Mouse (Mus musculus): ENCODE measurements around the gene Coro7. TPM values are rescaled to one million over a fixed set of nuclear protein-coding genes. Genes with fewer than 3 reads are reported as not detected.
"Not testable (repeated sequence)": the region's sequence is repeated elsewhere in the genome, so short reads cannot be mapped to it uniquely, and the experiment has no call there.

Coro7 gene
- total and polyA plus RNA-seq, 2 experiments, result 6.1 to 22.7 TPM

DNA sequence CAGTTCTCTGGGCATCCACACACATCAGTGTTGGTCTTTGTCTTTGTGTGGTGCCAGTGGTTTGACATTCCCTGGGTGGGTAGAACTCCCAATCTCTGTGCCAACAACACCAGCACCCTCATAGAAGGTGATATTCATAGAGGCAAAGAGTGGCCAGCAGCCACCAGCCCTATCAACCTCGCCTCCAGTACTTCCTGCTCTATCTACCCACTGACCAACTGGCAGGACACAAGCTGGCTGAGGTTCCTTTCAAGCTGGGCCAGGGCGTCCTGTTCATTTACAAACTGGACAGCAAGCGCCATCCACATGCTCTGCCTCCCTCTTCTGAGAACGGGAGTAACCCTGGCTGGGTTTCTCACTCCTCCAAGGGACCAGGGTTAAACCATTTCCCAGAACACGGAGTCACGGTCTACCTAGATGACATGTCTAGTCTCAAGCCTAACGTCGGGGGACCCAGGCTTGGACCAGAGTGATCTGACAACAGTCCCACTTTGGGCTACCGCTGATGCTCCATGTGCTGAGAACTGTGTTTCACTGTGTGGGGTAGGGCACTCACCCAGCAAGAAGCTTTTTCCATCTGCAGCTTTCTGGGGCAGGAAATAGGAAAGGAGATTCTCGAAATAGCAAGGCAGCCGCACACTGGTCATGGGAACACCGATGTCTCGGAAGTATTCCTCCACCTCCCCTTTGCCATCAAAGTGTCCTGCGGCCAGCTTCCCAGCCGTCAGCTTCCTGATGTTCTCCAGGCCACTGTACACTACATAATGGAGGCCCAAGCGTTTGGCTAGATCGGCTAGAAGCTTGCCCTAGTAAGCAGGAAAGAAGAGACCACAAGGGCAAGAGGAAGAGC, 34.5 kb upstream of the Coro7 start:
- Histone ChIP-seq H3K79me2 (ENCODE audit: control insufficient read depth, insufficient read depth, low read length) (no peaks in the 10 kb centered on the region), H3K36me3 (ENCODE audit: control insufficient read depth, insufficient read depth, low read length) (peaks cover 5% of the 10 kb centered on the region; the same call in 1 of the 2 replicates), H3K4me1 (ENCODE audit: control insufficient read depth, insufficient read depth, low read length) (no peaks in the 10 kb centered on the region), H3K9ac (ENCODE audit: low read depth, low read length) (no peak overlapping the region), H3K4me3 (ENCODE audit: insufficient read depth, low read depth, low read length) (no peak overlapping the region), H3K27ac (replicated peaks; ENCODE audit: insufficient read depth, low read depth, low read length) (no peak overlapping the region), H3K27me3 (ENCODE audit: control insufficient read depth, insufficient read depth, low read length) (no peaks in the 10 kb centered on the region)
- no peak for DNase-seq (ENCODE audit: extremely low read depth, low read depth, low spot score)
- TF ChIP-seq CTCF (IDR thresholded peaks at IDR 0.05; ENCODE audit: low read depth, low read length), result no peak
- no peak for TF ChIP-seq POLR2A (IDR thresholded peaks at IDR 0.05; ENCODE audit: extremely low read depth, insufficient read depth, low read length)
- 83% methylated on average over 17 of the region's 17 CpGs for WGBS

DNA sequence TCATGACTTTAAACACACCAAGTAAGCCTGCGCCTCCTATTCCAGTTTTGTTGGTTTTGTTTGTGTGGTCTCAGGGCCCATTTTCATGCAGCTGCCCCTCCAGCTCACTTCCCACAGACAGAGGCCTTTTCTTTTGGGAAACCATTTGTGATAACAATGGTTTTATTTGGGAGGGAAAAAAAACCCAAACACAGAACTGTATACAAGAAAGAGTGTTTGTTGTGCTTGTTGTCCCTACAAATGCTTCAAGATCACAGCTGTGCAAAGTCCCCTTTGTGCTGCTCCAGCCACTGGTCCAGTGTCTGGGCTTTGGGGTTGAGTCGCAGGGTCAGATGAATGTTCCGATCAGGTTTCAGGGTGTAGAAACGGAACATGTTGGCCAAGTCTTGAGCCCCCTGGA, 31.6 kb upstream of the Coro7 start:
- no peak overlapping the region for H3K4me3 ChIP-seq (ENCODE audit: insufficient read depth, low read depth, low read length)
- H3K27ac ChIP-seq (replicated peaks; ENCODE audit: insufficient read depth, low read depth, low read length), result no peak overlapping the region
- H3K36me3 ChIP-seq (ENCODE audit: control insufficient read depth, insufficient read depth, low read length), result peaks cover 18% of the 10 kb centered on the region; the same call in 1 of the 2 replicates
- H3K9ac ChIP-seq (ENCODE audit: low read depth, low read length), result no peak overlapping the region
- DNase-seq (ENCODE audit: extremely low read depth, low read depth, low spot score), result no peak
- WGBS, result 96% methylated on average over 4 of the region's 4 CpGs
- no peaks in the 10 kb centered on the region for H3K4me1 ChIP-seq (ENCODE audit: control insufficient read depth, insufficient read depth, low read length)
- no peaks in the 10 kb centered on the region for H3K79me2 ChIP-seq (ENCODE audit: control insufficient read depth, insufficient read depth, low read length)
- H3K27me3 ChIP-seq (ENCODE audit: control insufficient read depth, insufficient read depth, low read length), result no peaks in the 10 kb centered on the region
- TF ChIP-seq POLR2A (IDR thresholded peaks at IDR 0.05; ENCODE audit: extremely low read depth, insufficient read depth, low read length) (no peak), CTCF (IDR thresholded peaks at IDR 0.05; ENCODE audit: low read depth, low read length) (no peak)

DNA sequence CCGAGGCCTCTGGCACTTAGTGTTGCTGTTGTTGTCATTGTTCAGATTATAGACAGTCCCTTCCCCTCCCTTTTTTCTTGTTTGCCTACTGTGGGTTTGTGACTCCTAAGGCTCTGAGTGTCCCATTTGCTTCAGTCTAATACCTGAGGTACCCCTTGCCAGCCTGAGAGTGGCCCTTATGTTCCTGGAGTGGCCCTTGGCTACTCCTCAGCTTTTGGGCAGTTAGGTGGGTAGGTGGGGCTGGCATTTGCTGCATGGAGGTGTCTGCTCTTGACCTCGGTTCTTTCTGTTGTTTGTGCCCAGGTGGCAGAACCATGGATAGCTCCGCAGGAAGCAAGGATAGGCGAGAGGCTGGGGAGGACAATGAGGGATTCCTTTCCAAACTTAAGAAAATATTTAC, 26.0 kb upstream of the Coro7 start:
- H3K9ac ChIP-seq (ENCODE audit: low read depth, low read length), result no peak overlapping the region
- no peak overlapping the region for H3K4me3 ChIP-seq (ENCODE audit: insufficient read depth, low read depth, low read length)
- H3K27ac ChIP-seq (replicated peaks; ENCODE audit: insufficient read depth, low read depth, low read length), result no peak overlapping the region
- no peaks in the 10 kb centered on the region for H3K79me2 ChIP-seq (ENCODE audit: control insufficient read depth, insufficient read depth, low read length)
- no peaks in the 10 kb centered on the region for H3K27me3 ChIP-seq (ENCODE audit: control insufficient read depth, insufficient read depth, low read length)
- peaks cover 44% of the 10 kb centered on the region for H3K36me3 ChIP-seq (ENCODE audit: control insufficient read depth, insufficient read depth, low read length)
- H3K4me1 ChIP-seq (ENCODE audit: control insufficient read depth, insufficient read depth, low read length), result peaks cover 15% of the 10 kb centered on the region
- no peak for DNase-seq (ENCODE audit: extremely low read depth, low read depth, low spot score)
- 70% methylated on average over 4 of the region's 4 CpGs for WGBS
- no peak for TF ChIP-seq CTCF (IDR thresholded peaks at IDR 0.05; ENCODE audit: low read depth, low read length)
- TF ChIP-seq POLR2A (IDR thresholded peaks at IDR 0.05; ENCODE audit: extremely low read depth, insufficient read depth, low read length), result no peak

DNA sequence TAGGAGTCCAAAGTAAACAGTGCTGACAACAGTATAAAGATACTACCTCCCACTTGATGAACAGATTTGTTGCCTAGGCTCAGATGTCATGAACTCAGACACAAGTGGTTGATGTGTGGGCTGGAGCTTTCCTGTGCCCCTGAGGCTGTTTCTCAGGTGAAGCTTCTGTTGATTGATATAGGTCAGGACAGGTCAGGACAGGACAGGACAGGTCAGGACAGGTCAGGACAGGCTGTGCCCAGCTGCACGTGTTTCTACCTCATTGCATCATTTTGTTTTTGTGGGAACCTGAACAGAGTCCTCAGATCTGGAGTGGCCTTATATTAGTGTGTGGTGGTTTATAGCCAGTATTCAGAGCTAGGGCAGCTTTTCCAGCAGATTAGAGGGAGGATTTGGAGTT, 23.1 kb upstream of the Coro7 start:
- Histone ChIP-seq H3K9ac (ENCODE audit: low read depth, low read length) (no peak overlapping the region; the same call in 1 of the 2 replicates), H3K27ac (replicated peaks; ENCODE audit: insufficient read depth, low read depth, low read length) (peak overlapping the region; percentile 92), H3K79me2 (ENCODE audit: control insufficient read depth, insufficient read depth, low read length) (no peaks in the 10 kb centered on the region), H3K4me3 (ENCODE audit: insufficient read depth, low read depth, low read length) (no peak overlapping the region), H3K36me3 (ENCODE audit: control insufficient read depth, insufficient read depth, low read length) (peaks cover 59% of the 10 kb centered on the region), H3K27me3 (ENCODE audit: control insufficient read depth, insufficient read depth, low read length) (no peaks in the 10 kb centered on the region), H3K4me1 (ENCODE audit: control insufficient read depth, insufficient read depth, low read length) (peaks cover 19% of the 10 kb centered on the region)
- 15% methylated on average over 1 of the region's 1 CpGs for WGBS
- TF ChIP-seq CTCF (IDR thresholded peaks at IDR 0.05; ENCODE audit: low read depth, low read length) (no peak), POLR2A (IDR thresholded peaks at IDR 0.05; ENCODE audit: extremely low read depth, insufficient read depth, low read length) (no peak)
- DNase-seq (ENCODE audit: extremely low read depth, low read depth, low spot score), result peak; percentile 99

DNA sequence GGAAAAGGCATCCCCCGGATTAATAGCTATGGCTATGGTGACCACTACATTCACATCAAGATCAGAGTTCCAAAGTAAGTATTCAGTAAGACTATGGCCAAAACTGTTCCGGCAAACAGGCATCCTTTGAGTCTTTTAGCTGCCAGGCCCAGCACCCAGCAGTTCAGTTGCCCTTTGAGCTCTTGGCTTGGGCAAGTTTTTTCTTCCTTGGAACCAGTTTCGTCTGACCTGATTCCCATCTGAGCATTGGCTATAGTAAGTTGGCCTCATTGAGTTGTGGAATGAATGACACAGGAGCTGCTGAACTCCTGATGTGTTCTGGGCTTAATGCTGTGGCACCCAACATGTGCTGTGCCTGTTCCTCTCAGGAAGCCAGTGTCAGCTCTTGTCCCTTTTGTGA, 21.6 kb upstream of the Coro7 start:
- 26% methylated on average over 3 of the region's 3 CpGs for WGBS
- H3K36me3 ChIP-seq (ENCODE audit: control insufficient read depth, insufficient read depth, low read length), result peaks cover 61% of the 10 kb centered on the region
- H3K79me2 ChIP-seq (ENCODE audit: control insufficient read depth, insufficient read depth, low read length), result no peaks in the 10 kb centered on the region
- TF ChIP-seq CTCF (IDR thresholded peaks at IDR 0.05; ENCODE audit: low read depth, low read length), result no peak
- TF ChIP-seq POLR2A (IDR thresholded peaks at IDR 0.05; ENCODE audit: extremely low read depth, insufficient read depth, low read length), result no peak
- H3K27ac ChIP-seq (replicated peaks; ENCODE audit: insufficient read depth, low read depth, low read length), result peak overlapping the region; percentile 92
- no peaks in the 10 kb centered on the region for H3K27me3 ChIP-seq (ENCODE audit: control insufficient read depth, insufficient read depth, low read length)
- peak overlapping the region; percentile 38 for H3K9ac ChIP-seq (ENCODE audit: low read depth, low read length)
- H3K4me1 ChIP-seq (ENCODE audit: control insufficient read depth, insufficient read depth, low read length), result peaks cover 19% of the 10 kb centered on the region
- DNase-seq (ENCODE audit: extremely low read depth, low read depth, low spot score), result peak; percentile 99
- H3K4me3 ChIP-seq (ENCODE audit: insufficient read depth, low read depth, low read length), result no peak overlapping the region

DNA sequence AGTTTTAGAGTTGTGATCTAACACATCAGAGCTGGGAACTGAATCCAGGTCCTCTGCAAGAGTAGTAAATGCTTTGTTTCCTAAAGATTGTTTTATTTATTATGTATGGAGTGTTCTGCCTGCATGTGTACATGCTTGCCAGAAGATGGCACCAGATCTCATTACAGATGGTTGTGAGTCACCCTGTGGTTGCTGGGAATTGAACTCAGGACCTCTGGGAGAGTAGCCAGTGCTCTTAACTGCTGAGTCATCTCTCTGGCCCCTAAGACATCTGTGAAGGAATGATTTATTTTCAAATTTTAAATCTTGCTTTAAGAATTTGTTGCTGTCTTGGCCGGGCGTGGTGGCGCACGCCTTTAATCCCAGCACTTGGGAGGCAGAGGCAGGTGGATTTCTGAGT, 9.8 kb upstream of the Coro7 start:
- H3K4me3 ChIP-seq (ENCODE audit: insufficient read depth, low read depth, low read length); H3K4me1 ChIP-seq (ENCODE audit: control insufficient read depth, insufficient read depth, low read length); H3K9ac ChIP-seq (ENCODE audit: low read depth, low read length); DNase-seq (ENCODE audit: extremely low read depth, low read depth, low spot score); H3K27ac ChIP-seq (replicated peaks; ENCODE audit: insufficient read depth, low read depth, low read length); H3K27me3 ChIP-seq (ENCODE audit: control insufficient read depth, insufficient read depth, low read length): not testable (repeated sequence)
- WGBS, result 98% methylated on average over 4 of the region's 4 CpGs
- Histone ChIP-seq H3K36me3 (ENCODE audit: control insufficient read depth, insufficient read depth, low read length) (peaks cover 61% of the 10 kb centered on the region), H3K79me2 (ENCODE audit: control insufficient read depth, insufficient read depth, low read length) (peaks cover 13% of the 10 kb centered on the region; the same call in 1 of the 2 replicates)
